Comparison of ENCODE assay signal across 21 mouse cellular contexts in genomic region chr5:5247671-5248070, GRCm38 (mm10).
"Had no signal": no experiment of that assay in that cellular context is flagged by ENCODE, and none has a peak within 500 bp of the region (broad histone marks: within the 10 kb centered on the region; RNA-seq: fewer than 3 reads in every experiment).

No protein-coding gene starts in this region.

- DNase-seq: gastrocnemius, postnatal 14 days; gastrocnemius, postnatal 36 days; heart, adult 11 months; heart, adult 2 months; heart, postnatal 14 days; heart, postnatal 36 days; kidney, adult 11 months; kidney, adult 2 months; kidney, adult 9 months; kidney, postnatal 14 days; kidney, postnatal 36 days; layer of hippocampus, adult 9-11 months; layer of hippocampus, postnatal 36 days; left cerebral cortex, postnatal 4 days had no signal

- H3K4me3 ChIP-seq: heart, adult 2 months; heart, embryonic 13.5 days; heart, embryonic 15.5 days; hindbrain, embryonic 13.5 days; hindbrain, embryonic 15.5 days; kidney, embryonic 15.5 days; limb, embryonic 13.5 days; limb, embryonic 15.5 days had no signal

- H3K4me1 ChIP-seq: heart, embryonic 15.5 days; kidney, embryonic 15.5 days; limb, embryonic 13.5 days; limb, embryonic 15.5 days had no signal
